Mouse (Mus musculus): ENCODE results near the gene Gba2. TPM values are rescaled to one million over a fixed set of nuclear protein-coding genes. Genes with fewer than 3 reads are reported as not detected.

Gba2 gene
- polyA plus RNA-seq, 1 experiment from 2014 or later, result 16.1 TPM

- WGBS, result 90% methylated on average over 12 of the region's 12 CpGs
- H3K27me3 ChIP-seq (replicated peaks), result no peaks in the 10 kb centered on the region
- no peak overlapping the region for H3K4me2 ChIP-seq
- no peaks in the 10 kb centered on the region for H3K4me1 ChIP-seq
- no peak overlapping the region for H3K27ac ChIP-seq
- no peak for ATAC-seq (ENCODE audit: insufficient read depth, low FRiP score, low read depth)
- peaks cover 92% of the 10 kb centered on the region for H3K36me3 ChIP-seq
- no peaks in the 10 kb centered on the region for H3K9me3 ChIP-seq
- H3K4me3 ChIP-seq (replicated peaks), result no peak overlapping the region
- H3K9ac ChIP-seq, result no peak overlapping the region
These were observed 32.2 kb downstream of the Gba2 start for GRCm38 (mm10) chr4:43546375-43547047.

GRCm38 (mm10) chr4:43542044-43542443 is 36.6 kb downstream of the Gba2 start:
- Histone ChIP-seq H3K4me2 (no peak overlapping the region), H3K4me3 (replicated peaks) (no peak overlapping the region), H3K4me1 (no peaks in the 10 kb centered on the region), H3K9ac (no peak overlapping the region), H3K9me3 (no peaks in the 10 kb centered on the region), H3K27ac (no peak overlapping the region), H3K36me3 (peaks cover 88% of the 10 kb centered on the region), H3K27me3 (replicated peaks) (no peaks in the 10 kb centered on the region)
- no peak for ATAC-seq (ENCODE audit: insufficient read depth, low FRiP score, low read depth)
- WGBS, result 60% methylated on average over 2 of the region's 3 CpGs

- Histone ChIP-seq H3K4me1 (no peaks in the 10 kb centered on the region), H3K4me3 (replicated peaks) (no peak overlapping the region), H3K27me3 (replicated peaks) (no peaks in the 10 kb centered on the region), H3K9me3 (no peaks in the 10 kb centered on the region), H3K9ac (no peak overlapping the region), H3K36me3 (peaks cover 91% of the 10 kb centered on the region), H3K4me2 (no peak overlapping the region), H3K27ac (no peak overlapping the region)
- no peak for ATAC-seq (ENCODE audit: insufficient read depth, low FRiP score, low read depth)
- 91% methylated on average over 9 of the region's 9 CpGs for WGBS
These were observed 42.6 kb downstream of the Gba2 start for GRCm38 (mm10) chr4:43536031-43536430.

DNA sequence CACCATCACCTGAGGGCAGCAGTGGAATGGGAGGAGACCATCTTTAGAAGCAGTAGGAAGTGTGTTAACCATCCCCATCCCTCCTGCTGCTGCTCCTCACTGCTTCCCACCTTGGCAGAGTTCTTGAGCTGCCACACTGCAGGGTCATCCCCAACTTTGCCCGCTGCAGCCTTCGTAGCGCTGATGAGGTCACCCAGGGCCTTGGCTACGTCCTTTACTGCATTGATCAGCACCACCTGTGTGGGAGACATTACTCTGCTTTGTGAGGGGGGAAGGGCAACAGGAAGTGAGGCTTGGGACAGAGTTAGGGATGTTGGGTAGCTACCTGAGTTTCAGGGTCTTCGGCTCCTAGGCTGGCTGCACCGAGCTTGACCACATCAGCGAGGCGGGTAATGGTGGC is 43.0 kb downstream of the Gba2 start:
- WGBS, result 91% methylated on average over 8 of the region's 8 CpGs

DNA sequence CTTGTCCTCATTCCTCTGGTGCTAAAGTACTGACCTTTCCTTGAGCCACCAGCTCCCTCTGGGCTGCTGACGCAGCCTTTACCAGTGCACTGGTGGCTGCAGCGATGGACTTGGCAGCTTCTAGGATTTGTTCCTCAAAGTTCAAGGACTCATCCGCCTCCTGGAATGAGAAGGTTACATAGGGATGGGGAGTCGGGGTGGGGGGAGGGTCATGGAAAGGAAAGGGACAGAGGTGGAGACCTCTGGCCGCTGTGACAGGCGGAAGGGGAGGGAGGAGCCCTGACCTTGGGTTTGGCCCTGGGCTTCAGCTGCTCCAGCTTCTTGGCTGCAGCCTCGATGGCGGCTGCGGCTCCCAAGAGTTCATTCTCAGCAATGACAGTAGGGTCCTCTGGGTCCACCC is 45.4 kb downstream of the Gba2 start:
- no peak overlapping the region for H3K27ac ChIP-seq
- H3K4me2 ChIP-seq, result no peak overlapping the region
- no peak for ATAC-seq (ENCODE audit: insufficient read depth, low FRiP score, low read depth)
- peaks cover 65% of the 10 kb centered on the region for H3K36me3 ChIP-seq
- no peaks in the 10 kb centered on the region for H3K4me1 ChIP-seq
- 84% methylated on average over 9 of the region's 9 CpGs for WGBS
- no peaks in the 10 kb centered on the region for H3K9me3 ChIP-seq
- no peak overlapping the region for H3K9ac ChIP-seq
- H3K4me3 ChIP-seq (replicated peaks), result no peak overlapping the region
- no peaks in the 10 kb centered on the region for H3K27me3 ChIP-seq (replicated peaks)

More for the DNA sequence above, 43.0 kb downstream of the Gba2 start:
- Histone ChIP-seq H3K4me3 (replicated peaks) (no peak overlapping the region), H3K9me3 (no peaks in the 10 kb centered on the region), H3K4me2 (no peak overlapping the region), H3K4me1 (no peaks in the 10 kb centered on the region), H3K9ac (no peak overlapping the region), H3K27ac (no peak overlapping the region), H3K27me3 (replicated peaks) (no peaks in the 10 kb centered on the region), H3K36me3 (peaks cover 88% of the 10 kb centered on the region)
- ATAC-seq (ENCODE audit: insufficient read depth, low FRiP score, low read depth), result no peak

GRCm38 (mm10) chr4:43530581-43530980 is 48.1 kb downstream of the Gba2 start:
- no peak overlapping the region for H3K27ac ChIP-seq

DNA sequence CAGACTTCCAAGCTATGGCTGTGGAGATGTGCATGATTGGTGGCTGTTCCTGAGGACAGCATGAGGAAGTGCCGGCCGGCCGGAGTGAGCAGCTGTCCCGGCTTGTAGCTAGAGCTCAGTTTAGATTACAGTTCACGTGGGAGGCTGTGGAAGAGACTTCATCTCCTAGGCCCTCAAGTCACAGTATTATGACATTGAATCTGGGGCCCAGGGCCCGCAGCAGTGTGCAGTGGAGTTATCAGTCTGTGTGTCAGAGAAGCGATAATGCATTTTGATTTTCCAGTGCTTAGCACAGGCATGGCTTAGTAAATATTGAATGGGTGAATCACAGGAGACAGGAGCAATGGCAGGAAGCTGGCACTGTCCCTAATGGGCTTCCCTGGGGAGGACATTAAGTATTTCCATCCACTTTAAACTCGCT is 48.6 kb downstream of the Gba2 start:
- H3K27me3 ChIP-seq (replicated peaks), result no peaks in the 10 kb centered on the region
- H3K4me1 ChIP-seq, result no peaks in the 10 kb centered on the region
- no peak overlapping the region for H3K9ac ChIP-seq
- H3K36me3 ChIP-seq, result peaks cover 36% of the 10 kb centered on the region
- no peaks in the 10 kb centered on the region for H3K9me3 ChIP-seq
- H3K27ac ChIP-seq, result no peak overlapping the region; the same call in 1 of the 2 replicates
- no peak for ATAC-seq (ENCODE audit: insufficient read depth, low FRiP score, low read depth)
- H3K4me3 ChIP-seq (replicated peaks), result no peak overlapping the region
- WGBS, result 42% methylated on average over 8 of the region's 8 CpGs
- no peak overlapping the region; the same call in 1 of the 2 replicates for H3K4me2 ChIP-seq

More at GRCm38 (mm10) chr4:43530581-43530980, 48.1 kb downstream of the Gba2 start:
- WGBS, result 13% methylated on average over 7 of the region's 7 CpGs
- no peak for ATAC-seq (ENCODE audit: insufficient read depth, low FRiP score, low read depth)
- no peak overlapping the region for H3K4me2 ChIP-seq
- no peak overlapping the region for H3K4me3 ChIP-seq (replicated peaks)
- no peak overlapping the region for H3K9ac ChIP-seq
- no peaks in the 10 kb centered on the region for H3K9me3 ChIP-seq
- H3K36me3 ChIP-seq, result peaks cover 41% of the 10 kb centered on the region
- no peaks in the 10 kb centered on the region for H3K4me1 ChIP-seq
- H3K27me3 ChIP-seq (replicated peaks), result no peaks in the 10 kb centered on the region

- H3K4me2 ChIP-seq, result no peak overlapping the region
- H3K4me3 ChIP-seq (replicated peaks), result no peak overlapping the region
- no peak overlapping the region for H3K9ac ChIP-seq
- H3K4me1 ChIP-seq, result peaks cover 6% of the 10 kb centered on the region; the same call in 1 of the 2 replicates
- H3K9me3 ChIP-seq, result no peaks in the 10 kb centered on the region
- no peaks in the 10 kb centered on the region for H3K27me3 ChIP-seq (replicated peaks)
- no peak overlapping the region for H3K27ac ChIP-seq
- H3K36me3 ChIP-seq, result peaks cover 23% of the 10 kb centered on the region
- no peak for ATAC-seq (ENCODE audit: insufficient read depth, low FRiP score, low read depth)
- 85% methylated on average over 9 of the region's 9 CpGs for WGBS
These were observed 50.2 kb downstream of the Gba2 start for GRCm38 (mm10) chr4:43528487-43528886.

- WGBS, result 66% methylated on average over 5 of the region's 5 CpGs
- no peaks in the 10 kb centered on the region for H3K9me3 ChIP-seq
- H3K27me3 ChIP-seq (replicated peaks), result no peaks in the 10 kb centered on the region
- H3K27ac ChIP-seq, result no peak overlapping the region
- no peak overlapping the region for H3K4me3 ChIP-seq (replicated peaks)
- peaks cover 17% of the 10 kb centered on the region for H3K36me3 ChIP-seq
- H3K4me2 ChIP-seq, result no peak overlapping the region
- no peak overlapping the region for H3K9ac ChIP-seq
- no peak for ATAC-seq (ENCODE audit: insufficient read depth, low FRiP score, low read depth)
- peaks cover 10% of the 10 kb centered on the region; the same call in 1 of the 2 replicates for H3K4me1 ChIP-seq
These were observed 50.8 kb downstream of the Gba2 start for GRCm38 (mm10) chr4:43527880-43528279.

DNA sequence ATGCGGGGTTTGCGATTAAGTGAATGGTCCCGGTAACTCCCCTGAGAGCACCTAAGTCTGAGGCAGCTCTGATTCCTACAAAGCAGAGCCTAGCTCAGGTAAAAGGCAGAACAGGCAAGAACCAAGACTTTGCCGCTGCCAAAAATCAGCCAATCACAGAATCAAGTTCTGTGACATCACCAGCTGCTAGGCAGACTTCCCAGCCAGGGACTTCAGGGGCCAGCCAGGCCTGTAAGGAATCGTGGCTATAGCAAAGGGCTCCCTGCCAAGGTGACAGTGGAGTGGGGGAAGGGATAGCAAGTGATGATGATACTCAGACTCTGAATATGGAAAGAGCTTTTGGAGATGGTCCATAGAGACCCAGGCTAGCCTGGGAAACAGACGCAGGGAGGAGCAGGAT is 58.7 kb downstream of the Gba2 start:
- Histone ChIP-seq H3K4me1 (peaks cover 27% of the 10 kb centered on the region), H3K4me2 (peak overlapping the region; percentile 82), H3K36me3 (no peaks in the 10 kb centered on the region), H3K27me3 (replicated peaks) (no peaks in the 10 kb centered on the region), H3K27ac (no peak overlapping the region; the same call in 1 of the 2 replicates), H3K9me3 (no peaks in the 10 kb centered on the region), H3K9ac (no peak overlapping the region), H3K4me3 (replicated peaks) (peak overlapping the region; percentile 46)
- WGBS, result 14% methylated on average over 6 of the region's 6 CpGs
- no peak for ATAC-seq (ENCODE audit: insufficient read depth, low FRiP score, low read depth)

GRCm38 (mm10) chr4:43519551-43519950 is 59.1 kb downstream of the Gba2 start:
- Histone ChIP-seq H3K36me3 (no peaks in the 10 kb centered on the region), H3K9me3 (no peaks in the 10 kb centered on the region), H3K4me3 (replicated peaks) (peak overlapping the region; percentile 46), H3K9ac (no peak overlapping the region), H3K27me3 (replicated peaks) (no peaks in the 10 kb centered on the region), H3K4me2 (peak overlapping the region; percentile 82), H3K4me1 (peaks cover 27% of the 10 kb centered on the region), H3K27ac (no peak overlapping the region)
- no peak for ATAC-seq (ENCODE audit: insufficient read depth, low FRiP score, low read depth)
- 28% methylated on average over 10 of the region's 10 CpGs for WGBS
